Mouse (Mus musculus) right cerebral cortex, postnatal 4 days (tissue): Measurements from ENCODE around the gene Pptc7.

Source experiments
- DNase-seq: peaks from one replicate; pipeline ENCODE4 v3.0.0-alpha.2; 2022

The Pptc7 gene

DNA sequence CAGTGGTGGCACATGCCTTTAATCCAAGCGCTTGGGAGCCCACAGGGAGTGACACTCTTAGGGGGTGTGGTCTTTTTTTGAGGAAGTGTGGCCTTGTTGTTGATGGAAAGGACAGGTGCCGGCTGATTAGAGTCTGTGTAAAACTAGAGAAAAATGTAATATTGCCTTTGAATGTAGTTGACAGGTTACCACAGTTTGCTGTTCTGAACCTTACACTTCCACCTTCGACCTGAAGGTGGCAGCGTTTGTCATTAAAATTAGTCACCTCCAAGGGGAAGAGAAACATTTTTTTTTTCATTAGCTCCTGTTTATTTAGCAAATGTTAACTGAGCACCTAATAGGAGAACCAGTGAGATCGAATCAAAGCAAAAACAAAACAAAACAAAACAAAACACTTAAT lies 16.3 kb upstream of the Pptc7 start:
- DNase-seq: peak; percentile 76

DNA sequence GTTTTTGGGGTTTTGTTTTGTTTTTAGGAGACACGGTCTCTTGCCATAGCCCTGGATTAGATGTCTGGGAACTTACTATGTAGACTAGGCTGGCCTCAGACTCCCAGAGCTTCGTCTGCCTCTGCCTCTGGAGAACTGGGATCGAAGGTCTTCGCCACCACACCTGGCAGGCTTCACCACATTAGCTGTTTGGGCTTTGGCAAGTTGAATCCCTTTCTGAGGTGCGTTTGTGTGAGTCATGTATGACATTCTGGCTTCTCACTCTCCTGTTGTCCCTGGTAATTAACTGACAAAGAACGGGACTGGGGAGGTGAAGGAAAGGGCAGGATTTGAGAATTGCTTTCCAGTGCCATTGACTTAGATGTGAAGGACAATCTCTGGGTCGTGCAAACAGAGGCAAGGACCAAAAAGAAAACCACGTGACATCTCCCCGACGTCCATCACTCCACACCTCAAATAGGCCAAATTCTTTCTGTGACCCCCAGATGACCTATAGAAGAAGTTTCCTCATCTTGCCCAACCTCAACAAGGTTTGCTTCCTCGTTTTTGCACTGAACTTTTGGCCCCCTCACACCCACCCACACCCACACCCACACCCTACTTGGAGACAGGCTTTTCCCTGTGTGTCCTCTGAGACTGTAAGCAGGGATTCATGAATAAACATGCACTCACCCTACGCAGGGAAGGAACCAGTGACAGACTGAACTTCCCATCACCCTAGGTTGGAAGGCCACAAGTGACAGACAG lies 15.1 kb upstream of the Pptc7 start:
- no peak for DNase-seq

DNA sequence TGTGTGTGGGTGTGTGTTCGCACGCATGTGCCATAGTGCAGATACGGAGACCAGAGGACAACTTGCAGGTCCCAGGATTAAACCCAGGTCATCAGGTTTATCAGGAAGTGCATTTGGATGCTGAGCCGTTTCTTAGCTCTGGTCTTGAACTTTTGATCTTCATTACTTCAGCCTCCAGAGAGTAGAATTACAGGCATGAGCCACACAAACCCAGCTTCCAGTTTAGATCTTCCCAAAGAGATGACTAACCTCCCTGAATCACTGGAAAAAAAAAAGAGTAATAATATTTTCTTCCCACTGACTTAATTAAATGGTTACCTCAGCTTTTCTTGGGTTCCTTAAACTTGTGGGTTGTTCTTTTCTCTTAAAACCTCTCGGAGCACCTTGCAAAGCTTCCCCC lies 11.3 kb upstream of the Pptc7 start:
- no peak for DNase-seq

DNA sequence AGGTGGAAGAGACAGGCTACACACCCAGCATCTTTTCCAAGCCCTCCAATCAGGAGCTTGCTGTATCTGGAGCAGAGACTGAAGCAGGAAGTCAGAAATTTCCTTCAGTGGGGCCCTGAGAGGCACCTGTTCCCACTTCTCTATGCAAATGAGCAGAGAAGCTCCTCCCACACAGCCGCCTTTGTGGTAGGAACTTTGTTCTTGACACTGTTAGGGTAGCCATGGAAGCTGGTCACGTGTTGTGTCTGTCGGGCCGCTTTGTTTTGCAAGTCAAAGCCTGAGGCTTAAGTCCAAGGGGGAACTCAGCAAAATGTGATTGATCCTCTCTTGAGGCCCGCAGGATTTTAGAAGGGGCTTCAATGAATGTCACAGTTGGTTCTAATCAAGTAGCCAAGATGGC lies 9.4 kb upstream of the Pptc7 start:
- DNase-seq: no peak

DNA sequence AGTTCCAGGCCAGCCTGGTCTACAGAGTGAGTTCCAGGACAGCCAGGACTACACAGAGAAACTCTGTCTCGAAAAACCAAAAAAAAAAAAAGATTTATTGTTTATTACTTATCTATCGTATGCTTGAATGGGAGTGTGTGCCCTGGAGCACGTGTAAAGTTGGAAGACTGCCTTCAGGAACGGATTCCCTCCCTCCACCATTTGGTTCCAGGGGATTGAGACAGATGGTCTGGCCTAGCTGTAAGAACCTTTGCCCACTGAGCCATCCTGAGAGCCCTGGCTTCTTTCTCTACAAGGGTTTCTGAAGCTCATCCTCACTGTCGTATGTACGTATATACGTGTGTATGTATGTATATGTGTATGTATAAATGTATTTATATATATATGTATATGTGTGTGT lies 5.2 kb upstream of the Pptc7 start:
- no peak for DNase-seq

DNA sequence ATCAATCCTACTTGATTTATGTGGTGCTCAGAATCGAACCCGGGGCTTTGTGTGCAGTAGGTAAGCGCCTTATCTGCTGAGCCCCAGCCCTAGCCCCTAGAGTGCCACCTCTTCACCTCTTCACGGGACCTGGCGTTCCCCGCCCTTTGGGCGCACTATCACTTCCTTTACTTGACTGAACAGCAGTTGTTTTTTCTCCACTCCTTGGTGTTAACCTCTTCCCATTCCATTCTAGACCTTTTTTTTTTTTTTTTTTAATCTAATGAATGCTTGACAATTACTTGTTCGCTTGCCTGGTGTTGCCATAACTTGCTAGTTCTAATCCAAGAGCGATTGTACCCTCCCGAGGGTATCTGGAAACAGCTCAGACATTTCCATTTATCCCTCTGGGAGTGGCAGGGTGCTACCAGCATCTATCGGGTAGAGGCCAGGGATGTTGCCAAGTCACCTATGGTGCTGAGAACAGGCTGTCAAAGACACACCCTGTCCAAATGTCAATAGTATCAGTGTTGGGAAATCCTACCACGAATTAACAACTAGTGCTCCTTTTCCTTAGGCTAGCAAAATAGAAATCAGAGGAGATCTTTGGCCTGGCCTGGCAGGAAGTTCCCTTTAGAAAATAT lies 4.3 kb upstream of the Pptc7 start:
- DNase-seq: no peak

DNA sequence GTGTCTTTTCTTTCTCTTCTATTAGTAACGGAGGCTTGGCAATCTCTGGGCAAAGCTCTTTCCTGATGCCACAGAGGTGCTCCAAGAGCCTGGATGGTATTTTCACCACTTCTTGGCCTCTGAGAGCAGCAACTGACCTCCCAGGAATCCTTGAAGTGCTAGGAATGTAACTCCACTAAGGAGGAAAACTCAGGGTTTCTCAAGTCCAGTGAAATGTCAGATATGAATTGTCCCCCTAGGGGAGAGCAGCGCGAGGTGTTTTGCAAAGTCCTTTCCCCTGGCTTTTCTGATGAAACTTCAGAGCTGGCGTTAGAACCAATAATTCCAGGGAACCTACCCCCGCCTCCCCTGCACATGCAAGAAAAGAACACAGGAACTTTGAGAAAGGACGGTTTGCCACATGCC lies 3.7 kb upstream of the Pptc7 start:
- DNase-seq: no peak

DNA sequence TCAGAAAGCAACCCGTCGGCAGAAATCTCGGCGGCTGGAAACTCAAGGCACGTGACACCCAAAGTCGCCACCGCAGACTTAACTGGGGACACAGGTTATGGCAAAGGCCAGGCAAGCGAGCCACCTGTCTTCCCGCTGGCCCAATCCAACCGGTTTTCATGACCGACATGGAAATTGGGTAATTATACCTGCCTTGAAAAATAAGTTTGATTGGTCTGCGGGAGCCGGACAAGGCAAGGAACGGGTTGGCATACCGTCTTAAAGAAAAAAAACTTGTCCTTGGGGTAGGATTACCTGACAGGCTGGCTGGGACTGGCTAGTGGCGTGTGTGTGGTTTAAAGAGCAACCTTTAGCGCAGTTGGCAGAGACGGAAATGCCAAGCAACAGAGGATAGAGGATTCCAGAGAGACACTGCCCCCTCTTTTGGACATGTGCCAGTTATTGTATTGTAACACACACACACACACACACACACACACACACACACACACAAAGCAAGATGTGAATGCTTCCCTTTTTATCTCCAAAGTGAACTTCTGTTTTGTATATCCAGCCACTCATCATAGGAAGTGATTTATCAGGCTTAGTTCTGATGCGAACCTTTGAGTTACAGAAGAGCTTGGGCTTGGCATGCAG lies 3.2 kb upstream of the Pptc7 start:
- no peak for DNase-seq

DNA sequence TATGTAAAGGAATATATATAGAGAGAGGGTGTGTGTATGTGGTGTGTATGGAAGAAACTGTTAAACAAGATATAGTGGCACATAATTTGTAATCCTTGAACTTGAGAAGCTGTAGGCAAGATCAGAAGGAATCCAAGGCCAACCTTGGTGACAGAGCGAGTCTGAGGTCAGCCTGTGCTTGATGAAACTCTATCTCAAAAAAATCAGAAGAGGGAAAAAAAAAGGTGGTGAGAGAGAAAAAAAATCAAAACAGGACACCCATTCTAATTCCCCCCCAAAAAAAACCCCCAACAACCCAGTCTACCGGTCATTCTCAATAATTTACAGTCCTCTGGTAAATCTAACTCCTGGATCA lies 360 bp upstream of the Pptc7 start:
- no peak for DNase-seq

DNA sequence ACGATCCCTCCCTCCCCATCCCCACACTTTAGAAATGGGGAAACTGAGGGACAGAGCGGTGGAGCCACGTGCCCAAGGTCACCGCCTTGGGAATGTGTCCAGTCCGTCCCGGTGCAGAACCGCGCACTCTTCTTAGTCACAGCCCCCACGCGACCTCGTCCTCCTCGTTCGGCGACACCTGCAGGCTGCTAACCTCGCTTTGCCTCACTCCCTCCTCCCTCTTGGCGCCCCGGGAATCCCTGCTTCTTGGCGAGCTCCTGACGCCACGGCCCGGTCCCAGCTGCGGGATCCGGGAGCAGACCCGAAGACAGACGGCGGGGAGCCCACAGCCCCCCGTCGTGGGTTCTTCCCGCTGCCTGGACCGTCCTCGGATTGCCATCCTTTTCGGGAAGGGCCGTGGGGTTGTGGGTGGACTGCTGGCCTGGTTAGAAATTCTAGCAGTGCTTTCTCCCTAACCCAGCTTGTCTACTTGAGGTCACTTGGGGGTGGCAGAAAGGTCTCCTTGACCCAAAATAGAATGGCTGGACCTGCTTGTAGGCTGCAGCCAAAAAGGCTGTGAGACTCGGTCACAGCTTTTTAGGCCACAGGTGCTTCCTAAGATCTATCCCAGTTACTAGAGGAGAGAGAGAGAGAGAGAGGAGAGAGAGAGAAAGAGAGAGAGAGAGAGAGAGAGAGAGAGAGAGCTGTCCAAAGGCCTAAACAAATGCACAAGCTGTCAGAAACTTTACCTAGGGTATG lies 1.0 kb downstream of the Pptc7 start:
- peak; percentile 38 for DNase-seq

DNA sequence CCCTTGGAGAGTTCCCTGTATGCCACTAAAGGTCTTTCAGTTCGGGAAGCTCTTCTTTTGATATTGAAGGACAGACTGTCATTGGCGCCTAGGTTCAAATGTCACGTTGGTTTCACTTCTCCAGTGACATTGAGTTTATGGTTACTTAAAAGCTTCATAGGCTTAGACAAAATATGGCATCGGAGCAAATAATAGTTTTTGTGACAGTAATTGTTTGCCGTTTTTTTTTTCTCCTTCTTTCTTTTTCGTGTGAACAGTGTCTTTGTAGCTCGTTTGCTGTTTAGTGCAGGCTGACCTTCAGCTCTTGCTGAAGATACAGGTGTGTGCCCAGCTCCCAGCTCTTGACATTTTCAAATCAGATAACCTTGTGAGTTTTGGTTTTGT lies 1.6 kb downstream of the Pptc7 start:
- no peak for DNase-seq

DNA sequence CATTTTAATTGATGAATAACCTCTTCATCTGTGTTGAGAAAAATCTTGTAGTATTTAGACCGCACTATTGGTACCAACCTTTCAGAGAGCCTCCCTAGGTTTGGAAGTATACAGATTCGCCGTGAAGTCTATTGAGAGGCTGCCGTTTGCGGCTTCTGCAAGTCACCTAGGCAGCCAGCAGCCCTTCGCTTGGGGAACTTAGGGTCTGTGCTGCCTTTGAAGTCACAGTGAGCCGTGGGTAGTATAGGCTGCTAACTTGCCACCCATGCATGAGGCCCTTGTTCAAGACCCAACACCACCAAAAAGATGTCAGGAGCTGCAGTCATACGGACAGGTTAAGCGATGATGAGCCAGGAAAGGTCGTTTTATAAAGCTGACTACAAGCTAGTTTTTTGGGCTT lies 2.0 kb downstream of the Pptc7 start:
- DNase-seq: no peak

DNA sequence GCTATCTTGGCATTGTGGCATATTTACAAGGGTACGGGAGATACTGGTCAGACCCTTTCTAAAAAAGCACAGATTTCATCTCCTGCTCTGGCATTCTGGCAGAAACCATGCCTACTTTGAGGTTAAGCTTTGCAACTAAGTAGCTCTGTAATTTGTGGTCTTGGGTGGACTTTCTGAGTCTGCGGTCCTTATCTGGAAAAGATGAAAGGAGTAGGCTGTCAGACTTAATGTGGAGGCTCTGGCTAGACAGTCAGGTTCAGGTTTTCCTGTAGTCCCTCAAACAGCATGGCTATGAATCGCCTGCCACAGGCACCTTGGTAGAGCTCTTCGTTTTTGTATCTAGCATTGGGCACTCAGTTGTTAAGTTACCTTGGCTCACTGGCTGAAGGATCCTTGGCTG lies 2.9 kb downstream of the Pptc7 start:
- DNase-seq: no peak

DNA sequence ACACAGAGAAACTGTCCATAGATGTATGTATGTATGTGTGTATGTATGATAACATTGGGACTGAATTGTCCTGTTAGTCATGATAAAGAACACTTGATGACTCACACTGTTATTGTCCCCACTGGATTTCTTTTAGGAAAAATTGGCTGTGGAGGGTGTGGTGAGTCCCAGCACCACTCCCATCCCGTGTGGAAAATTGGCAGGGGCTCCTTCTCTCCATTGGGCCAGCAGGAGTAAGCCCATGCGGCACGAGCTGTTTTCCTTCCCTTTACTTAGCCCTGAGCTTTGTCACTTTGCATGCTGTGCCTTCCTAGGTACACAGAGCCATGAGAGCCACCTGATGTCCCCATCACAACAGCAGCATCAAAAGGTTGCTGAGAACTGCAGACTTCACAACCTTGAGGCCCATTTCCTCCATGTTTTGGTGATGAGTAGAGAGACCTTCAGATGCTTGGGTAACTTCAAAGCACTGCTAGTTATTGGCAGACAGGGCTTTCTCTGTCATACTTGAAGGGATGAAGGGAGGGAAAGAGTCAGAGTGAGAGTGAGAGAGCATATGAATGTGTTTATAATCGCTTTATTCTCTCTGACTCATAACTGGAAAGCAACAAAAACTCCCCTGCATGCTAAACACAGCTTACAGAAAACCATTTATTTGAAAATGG lies 4.1 kb downstream of the Pptc7 start:
- DNase-seq: no peak

DNA sequence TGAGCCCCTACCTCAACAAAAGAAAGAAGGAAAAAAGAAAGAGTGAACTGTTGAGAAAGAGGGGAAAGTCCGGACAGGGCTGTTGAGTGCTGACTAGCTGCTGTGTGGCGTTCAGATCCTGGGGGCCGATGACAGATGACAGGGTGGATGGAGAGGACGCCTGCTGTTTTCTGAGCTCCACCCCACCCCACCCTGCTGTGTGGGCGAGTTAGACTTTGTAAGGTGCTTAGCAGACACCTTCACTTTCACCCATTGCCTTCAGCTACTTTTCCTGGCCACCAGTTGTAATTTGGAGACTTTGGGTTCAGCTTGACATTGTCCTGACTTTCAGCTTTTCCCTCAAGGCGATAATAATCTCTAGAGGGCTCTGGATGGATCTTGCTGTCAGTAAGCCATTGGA lies 7.0 kb downstream of the Pptc7 start:
- DNase-seq: no peak

DNA sequence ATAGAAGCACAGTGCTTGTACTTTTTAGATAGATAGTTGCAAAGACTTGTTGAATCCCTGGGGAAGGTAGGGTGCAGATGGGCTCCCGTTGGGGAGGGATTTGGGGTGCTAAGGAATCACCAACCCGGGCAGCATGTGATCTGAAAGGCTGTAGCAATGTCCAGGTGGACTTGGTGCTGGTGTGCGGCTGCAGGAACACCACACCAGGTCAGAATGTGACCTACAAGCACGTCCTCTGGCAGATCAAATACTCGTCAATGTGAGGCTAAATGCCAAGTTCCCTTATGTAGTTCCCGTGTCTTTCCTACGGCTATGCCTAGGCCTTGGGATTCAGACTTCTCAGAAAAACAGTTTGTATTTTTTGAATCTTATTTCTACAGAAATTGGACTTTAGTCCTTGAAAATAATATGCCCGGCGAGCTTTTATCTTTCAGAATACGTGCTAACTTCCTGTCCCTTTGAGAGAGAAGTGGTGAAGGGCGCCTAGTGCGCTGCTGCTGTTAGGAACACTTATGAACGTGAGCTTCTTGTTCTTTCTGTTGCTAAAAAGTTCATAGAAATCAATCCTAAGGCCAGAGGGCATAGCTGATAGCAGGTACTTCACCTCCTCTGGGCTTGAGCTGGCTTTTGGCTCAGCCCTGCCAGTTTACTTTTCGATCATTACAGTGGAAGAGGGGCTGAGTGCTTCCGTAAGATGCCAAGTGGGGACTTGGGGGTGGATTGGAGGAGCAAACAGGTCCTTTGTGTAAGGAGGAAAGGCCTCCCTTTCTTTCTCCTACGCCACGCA lies 7.6 kb downstream of the Pptc7 start:
- no peak for DNase-seq

DNA sequence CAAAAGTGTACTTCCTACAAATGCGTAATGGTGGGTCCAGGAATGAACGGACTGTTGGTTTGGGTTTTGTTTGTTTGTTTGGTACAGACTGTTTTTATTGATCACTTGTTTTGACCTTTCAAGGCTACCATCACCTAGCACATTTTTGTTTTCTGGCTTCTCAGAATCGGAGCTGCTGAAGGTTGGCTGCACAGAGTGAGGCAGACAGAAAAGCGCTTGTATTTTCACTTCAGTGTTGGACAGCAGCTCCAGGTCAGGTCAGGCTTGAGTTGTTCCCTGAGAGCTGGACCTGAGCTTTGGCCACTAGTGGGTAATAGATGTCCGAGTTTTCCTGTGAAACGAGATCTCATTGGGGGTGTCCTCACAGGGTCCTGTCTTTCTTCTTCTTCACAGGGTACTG lies 9.0 kb downstream of the Pptc7 start:
- DNase-seq: no peak

DNA sequence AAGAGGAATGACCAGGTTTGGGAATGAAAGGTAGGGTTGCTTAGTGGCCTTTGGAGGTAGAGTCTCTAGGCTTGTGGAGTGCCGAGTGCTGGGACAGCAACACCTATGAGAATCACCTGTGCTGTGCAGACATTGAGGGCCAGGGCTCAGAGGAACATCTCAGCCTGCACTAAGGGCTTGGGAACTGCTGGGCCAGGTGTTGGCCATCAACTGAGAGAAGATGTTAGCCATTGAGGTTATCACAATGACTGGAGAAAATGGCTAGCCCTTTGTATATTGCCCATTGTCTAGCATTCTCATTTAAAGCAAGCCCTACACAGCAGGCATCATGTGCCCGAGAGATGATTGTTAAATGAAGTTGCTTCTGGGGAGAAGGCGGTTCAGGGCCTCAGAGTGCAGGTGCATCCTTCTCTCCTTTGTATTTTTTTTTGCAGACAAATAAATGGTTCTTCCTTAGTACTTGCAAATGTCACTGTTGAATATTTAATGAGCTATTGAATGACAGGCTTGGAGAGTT lies 10.1 kb downstream of the Pptc7 start:
- no peak for DNase-seq

DNA sequence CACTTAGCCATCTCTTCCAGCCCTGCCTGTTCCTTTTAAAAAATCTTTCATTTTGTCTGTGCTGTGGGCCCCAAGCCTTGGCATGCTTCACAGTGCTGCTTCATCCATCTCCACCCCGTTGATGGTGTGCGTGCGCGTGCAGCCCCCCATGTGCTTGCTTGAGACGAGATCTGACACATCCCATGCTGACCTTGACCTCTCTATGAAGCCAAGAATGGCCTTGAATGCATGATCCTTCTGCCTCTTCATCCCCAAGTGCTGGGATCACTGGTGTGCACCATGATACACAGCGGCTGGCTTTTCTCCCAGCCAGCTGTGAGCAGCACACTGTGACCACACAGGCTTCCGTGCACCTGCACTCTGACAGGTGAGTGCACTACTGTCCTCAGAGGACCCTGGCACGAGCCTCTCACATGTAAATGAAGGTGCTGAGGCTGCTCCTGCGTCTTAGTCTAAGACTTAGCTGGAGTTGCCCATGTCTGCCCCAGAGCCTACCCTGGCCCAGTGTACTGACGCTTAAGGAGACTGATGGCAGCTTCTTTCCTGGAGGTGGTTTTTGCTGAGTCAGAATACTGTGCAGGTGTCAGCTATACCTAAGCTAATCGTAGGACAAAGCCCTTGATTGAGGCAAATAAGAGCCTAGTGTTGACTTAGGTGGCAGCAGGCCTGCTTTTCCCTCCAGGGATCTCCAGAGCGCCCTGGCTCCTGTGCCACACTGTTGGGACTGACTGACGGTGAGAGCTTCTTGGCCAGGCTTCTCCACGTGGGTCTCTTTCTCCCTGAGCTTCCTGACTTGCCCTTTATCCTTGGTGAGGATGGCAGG lies 11.2 kb downstream of the Pptc7 start:
- no peak for DNase-seq

DNA sequence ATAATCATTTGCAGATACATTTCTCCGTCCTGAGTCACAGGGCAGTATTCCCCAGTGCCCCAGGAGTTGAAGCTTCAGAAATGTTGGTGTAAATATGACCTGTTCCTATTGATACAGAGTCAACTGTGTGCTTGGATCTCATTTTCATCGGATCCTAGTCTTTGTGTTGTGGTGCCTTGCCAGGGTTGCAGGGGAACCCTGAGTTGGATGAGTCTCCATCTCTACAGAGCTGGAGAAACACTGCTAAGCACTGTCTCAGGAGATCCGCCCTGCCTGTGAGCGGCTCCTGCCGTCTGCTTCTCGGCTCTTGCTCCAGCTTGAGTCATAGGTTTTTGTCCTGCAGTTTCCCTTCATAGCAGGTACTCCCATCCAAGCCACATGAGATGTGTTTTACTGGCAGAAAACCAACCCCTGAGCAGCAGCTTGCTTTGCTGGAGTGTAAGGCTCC lies 15.9 kb downstream of the Pptc7 start:
- DNase-seq: no peak
